Mouse (Mus musculus) hindbrain, embryonic 11.5 days (tissue): ENCODE data around the gene Cd24a. TPM values are rescaled to one million over a fixed set of nuclear protein-coding genes. Genes with fewer than 3 reads are reported as not detected.

ENCODE experiments used
- ATAC-seq: fragments of 200-750 bp; cut with Nextera tagmentation; 2 replicates; pipeline ENCODE4 v1.8.0; 2017; ENCODE audit warnings: mild to moderate bottlenecking, moderate TSS enrichment, moderate library complexity; ENCODE audit not compliant: low FRiP score
- DNase-seq: peaks from one replicate; pipeline ENCODE4 v3.0.0-alpha.2; 2015; ENCODE audit warnings: low spot score
- H3K27ac ChIP-seq: fragments of 300-500 bp; sonication (generic); 2 replicates; pipeline ENCODE4 v1.5.1; 2014; ENCODE audit warnings: mild to moderate bottlenecking, low read depth, low read length
- H3K27me3 ChIP-seq: fragments of 300-500 bp; sonication (generic); 2 replicates; pipeline ENCODE4 v1.6.1; 2014; ENCODE audit warnings: mild to moderate bottlenecking, low read length, moderate library complexity, mixed read lengths; ENCODE audit not compliant: control insufficient read depth, insufficient read depth
- H3K36me3 ChIP-seq: fragments of 300-500 bp; sonication (generic); 2 replicates; pipeline ENCODE4 v1.6.1; 2014; ENCODE audit warnings: mild to moderate bottlenecking, low read length, moderate library complexity, mixed read lengths; ENCODE audit not compliant: control insufficient read depth, insufficient read depth
- H3K4me1 ChIP-seq: fragments of 300-500 bp; sonication (generic); replicated peaks from 2 replicates; pipeline ENCODE4 v1.6.1; 2014; ENCODE audit warnings: low read length, mixed read lengths; ENCODE audit not compliant: control insufficient read depth, insufficient read depth
- H3K4me2 ChIP-seq: fragments of 300-500 bp; sonication (generic); replicated peaks from 2 replicates; pipeline ENCODE4 v1.6.1; 2014; ENCODE audit warnings: mild to moderate bottlenecking, low read depth, low read length
- H3K4me3 ChIP-seq: fragments of 300-500 bp; sonication (generic); 2 replicates; pipeline ENCODE4 v1.5.1; 2014; ENCODE audit warnings: low read depth, low read length
- H3K9ac ChIP-seq: fragments of 300-500 bp; sonication (generic); 2 replicates; pipeline ENCODE4 v1.6.1; 2014; ENCODE audit warnings: low read depth, low read length
- H3K9me3 ChIP-seq: fragments of 300-500 bp; sonication (generic); 2 replicates; pipeline ENCODE4 v1.6.1; 2016; ENCODE audit warnings: low read length; ENCODE audit not compliant: control insufficient read depth
- WGBS: fragments of 180-500 bp; shearing (Covaris S2); extraction: QIAGEN DNeasy Blood & Tissue Kit; methylation state at CpG from one replicate; pipeline ENCODE4 v1.1.7; 2014; 5-methylcytosine and 5-hydroxymethylcytosine counted together
- polyA plus RNA-seq: library from polyadenylated mRNA; unstranded; fragments of >200 nt; fragmentation: Nextera tagmentation; extraction: Ambion mirVana; gene quantifications from 2 replicates; pipeline ENCODE4 v1.2.1, GENCODE M21; 2014

Gene Cd24a
- polyA plus RNA-seq, 1 experiment from 2014 or later: 816 TPM

GRCm38 (mm10) chr10:43551388-43551787 lies 26.7 kb upstream of the Cd24a start:
- Histone ChIP-seq H3K27me3 (no peaks in the 10 kb centered on the region), H3K9ac (no peak overlapping the region), H3K9me3 (no peaks in the 10 kb centered on the region), H3K36me3 (no peaks in the 10 kb centered on the region), H3K4me1 (no peaks in the 10 kb centered on the region), H3K4me2 (no peak overlapping the region), H3K27ac (no peak overlapping the region), H3K4me3 (no peak overlapping the region)
- WGBS: 36% methylated on average over 3 of the region's 3 CpGs
- ATAC-seq: no peak
- no peak for DNase-seq

GRCm38 (mm10) chr10:43557630-43558165 lies 20.4 kb upstream of the Cd24a start:
- Histone ChIP-seq H3K36me3 (no peaks in the 10 kb centered on the region), H3K4me3 (no peak overlapping the region), H3K4me2 (no peak overlapping the region), H3K27ac (no peak overlapping the region), H3K4me1 (no peaks in the 10 kb centered on the region), H3K27me3 (no peaks in the 10 kb centered on the region), H3K9me3 (no peaks in the 10 kb centered on the region), H3K9ac (no peak overlapping the region)
- ATAC-seq (no peak), DNase-seq (no peak)
- WGBS: 92% methylated on average over 5 of the region's 5 CpGs

- no peaks in the 10 kb centered on the region for H3K27me3 ChIP-seq
- H3K27ac ChIP-seq: no peak overlapping the region
- H3K4me1 ChIP-seq: no peaks in the 10 kb centered on the region
- no peak overlapping the region for H3K4me2 ChIP-seq
- 82% methylated on average over 11 of the region's 11 CpGs for WGBS
- no peaks in the 10 kb centered on the region for H3K36me3 ChIP-seq
- no peak overlapping the region for H3K9ac ChIP-seq
- ATAC-seq (no peak), DNase-seq (no peak)
- H3K4me3 ChIP-seq: no peak overlapping the region
- no peaks in the 10 kb centered on the region for H3K9me3 ChIP-seq
Measured at GRCm38 (mm10) chr10:43559313-43559712, 18.8 kb upstream of the Cd24a start.

GRCm38 (mm10) chr10:43560765-43561164 lies 17.3 kb upstream of the Cd24a start:
- Histone ChIP-seq H3K36me3 (no peaks in the 10 kb centered on the region), H3K4me2 (no peak overlapping the region), H3K27ac (no peak overlapping the region), H3K27me3 (no peaks in the 10 kb centered on the region), H3K9me3 (no peaks in the 10 kb centered on the region), H3K9ac (no peak overlapping the region), H3K4me1 (no peaks in the 10 kb centered on the region), H3K4me3 (no peak overlapping the region)
- DNase-seq (no peak), ATAC-seq (no peak)
- WGBS: 40% methylated on average over 2 of the region's 2 CpGs

GRCm38 (mm10) chr10:43561311-43561710 lies 16.8 kb upstream of the Cd24a start:
- Histone ChIP-seq H3K36me3 (no peaks in the 10 kb centered on the region), H3K9ac (no peak overlapping the region), H3K4me2 (no peak overlapping the region), H3K4me1 (no peaks in the 10 kb centered on the region), H3K9me3 (no peaks in the 10 kb centered on the region), H3K27me3 (no peaks in the 10 kb centered on the region), H3K4me3 (no peak overlapping the region), H3K27ac (no peak overlapping the region)
- WGBS: 88% methylated on average over 2 of the region's 2 CpGs
- DNase-seq (no peak), ATAC-seq (no peak)

- no peak overlapping the region for H3K4me2 ChIP-seq
- H3K9ac ChIP-seq: no peak overlapping the region
- no peaks in the 10 kb centered on the region for H3K9me3 ChIP-seq
- no peak for ATAC-seq
- peaks cover 3% of the 10 kb centered on the region; the same call in 1 of the 2 replicates for H3K4me1 ChIP-seq
- 82% methylated on average over 2 of the region's 2 CpGs for WGBS
- H3K4me3 ChIP-seq: no peak overlapping the region
- no peaks in the 10 kb centered on the region for H3K27me3 ChIP-seq
- DNase-seq: no peak
- H3K27ac ChIP-seq: no peak overlapping the region
- H3K36me3 ChIP-seq: no peaks in the 10 kb centered on the region
Measured at GRCm38 (mm10) chr10:43574352-43574751, 3.7 kb upstream of the Cd24a start.

GRCm38 (mm10) chr10:43574956-43575355 lies 3.1 kb upstream of the Cd24a start:
- no peaks in the 10 kb centered on the region for H3K27me3 ChIP-seq
- no peaks in the 10 kb centered on the region for H3K9me3 ChIP-seq
- peaks cover 3% of the 10 kb centered on the region; the same call in 1 of the 2 replicates for H3K4me1 ChIP-seq
- H3K4me2 ChIP-seq: no peak overlapping the region
- peak; percentile 90 for DNase-seq
- no peaks in the 10 kb centered on the region for H3K36me3 ChIP-seq
- no peak overlapping the region for H3K27ac ChIP-seq
- H3K9ac ChIP-seq: no peak overlapping the region
- no peak overlapping the region for H3K4me3 ChIP-seq
- WGBS: 2% methylated on average over 3 of the region's 3 CpGs
- ATAC-seq: no peak

- DNase-seq (peak; percentile 65), ATAC-seq (no peak)
- Histone ChIP-seq H3K9ac (peak overlapping the region; percentile 99), H3K27ac (no peak overlapping the region), H3K4me1 (peaks cover 3% of the 10 kb centered on the region; the same call in 1 of the 2 replicates), H3K4me3 (peak overlapping the region; percentile 89), H3K27me3 (no peaks in the 10 kb centered on the region), H3K4me2 (peak overlapping the region; percentile 85), H3K9me3 (no peaks in the 10 kb centered on the region), H3K36me3 (no peaks in the 10 kb centered on the region)
- WGBS: 14% methylated on average over 19 of the region's 19 CpGs
Measured at GRCm38 (mm10) chr10:43577299-43577996, 636 bp upstream of the Cd24a start.

- Histone ChIP-seq H3K9me3 (no peaks in the 10 kb centered on the region), H3K27me3 (no peaks in the 10 kb centered on the region), H3K4me1 (peaks cover 3% of the 10 kb centered on the region; the same call in 1 of the 2 replicates), H3K4me2 (peak overlapping the region; percentile 85), H3K4me3 (peak overlapping the region; percentile 89), H3K36me3 (no peaks in the 10 kb centered on the region), H3K27ac (peak overlapping the region; percentile 98), H3K9ac (peak overlapping the region; percentile 99)
- DNase-seq (peak; percentile 84), ATAC-seq (peak; percentile 64)
- WGBS: 0% methylated on average over 32 of the region's 32 CpGs
Measured at GRCm38 (mm10) chr10:43578366-43578753, 276 bp downstream of the Cd24a start.
